Mouse (Mus musculus) heart, postnatal 14 days (tissue): Measurements from ENCODE around the gene Pgk1. TPM values are rescaled to one million over a fixed set of nuclear protein-coding genes. Genes with fewer than 3 reads are reported as not detected.

Source experiments
- DNase-seq, 2 experiments: peaks; one replicate each; pipeline ENCODE4 v3.0.0; 2021 to 2022
- intact Hi-C: fragments of 180-260 bp; cut with DNase I; formaldehyde crosslinking; loops from one replicate; pipeline ENCODE4 v1.15.1; 2025
- total RNA-seq, 2 experiments: library from RNA; stranded (reverse); gene quantifications; 2 replicates each; pipeline ENCODE4 v1.2.3; 2021

The Pgk1 gene
- total RNA-seq, 2 experiments from 2014 or later: 554 to 629 TPM

- intact Hi-C loops: no loop called here
- no peak for DNase-seq
Measured at GRCm38 (mm10) chrX:106198904-106199303, 12.0 kb downstream of the Pgk1 start.

GRCm38 (mm10) chrX:106209100-106209499, 22.2 kb downstream of the Pgk1 start:
- DNase-seq: no peak
- intact Hi-C loops: no loop called here

GRCm38 (mm10) chrX:106219171-106220032, 32.5 kb downstream of the Pgk1 start:
- intact Hi-C loops: no loop called here
- DNase-seq: peak; percentile 64 to 69

- no peak for DNase-seq
- intact Hi-C loops: no loop called here
Measured at GRCm38 (mm10) chrX:106221058-106221457, 34.2 kb downstream of the Pgk1 start, which contains the start of gene Taf9b. Gene Taf9b (minus strand): TSS chrX:106221158.

Other genes with a start within 250 kb of the Pgk1 start
- gene Magt1, start 175.2 kb upstream of the Pgk1 start, total RNA-seq: 10 to 100 TPM; 30.2 to 40.6 TPM
- 1,000 to 10,000 TPM; 1,519 to 1,551 TPM for gene Cox7b, start 171.4 kb upstream of the Pgk1 start, total RNA-seq
- gene Atp7a, start 159.8 kb upstream of the Pgk1 start, total RNA-seq: 10 to 100 TPM in 1 of 2 experiments, 1 to 10 TPM in 1; 9.0 to 10.5 TPM
- gene Tlr13, start 43.9 kb upstream of the Pgk1 start, total RNA-seq: 1 to 10 TPM; 1.5 to 1.7 TPM
- 10 to 100 TPM in 1 of 2 experiments, 1 to 10 TPM in 1; 8.5 to 10.7 TPM for gene Taf9b, start 34.1 kb downstream of the Pgk1 start, total RNA-seq
- gene Fnd3c2, start 68.3 kb downstream of the Pgk1 start, total RNA-seq: not detected